Mouse (Mus musculus) bone marrow macrophage, adult 2 months (primary cell): ENCODE data around the gene Amotl1.

Experiments used
- CTCF ChIP-seq: IDR thresholded peaks from 2 replicates; pipeline ENCODE4 v1.5.1; 2012; ENCODE audit warnings: low read depth, mild to moderate bottlenecking, low read length, moderate library complexity
- POLR2A ChIP-seq: IDR thresholded peaks from 2 replicates; pipeline ENCODE4 v1.6.1; 2012; ENCODE audit warnings: mild to moderate bottlenecking, low read depth, low read length, borderline replicate concordance

DNA sequence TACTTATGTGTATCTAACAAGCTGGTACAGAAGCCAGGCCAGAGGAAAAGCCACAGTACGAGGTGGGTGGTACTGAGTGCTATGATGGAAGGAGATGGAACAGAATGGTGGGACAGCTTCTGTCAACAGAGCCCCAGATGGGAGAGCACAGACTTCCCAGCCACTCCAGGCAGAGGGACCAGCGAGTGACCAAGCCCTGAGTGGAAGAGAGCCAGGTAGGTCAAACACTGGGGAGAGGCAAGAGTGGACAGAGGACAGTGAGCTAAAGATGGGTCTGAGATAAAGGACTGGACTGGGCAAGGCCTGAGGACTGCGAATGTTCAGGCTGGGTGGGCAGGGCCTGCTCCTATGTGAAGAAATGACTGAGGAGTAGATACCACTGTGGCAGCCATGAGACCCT lies 23.5 kb upstream of the Amotl1 start:
- TF ChIP-seq POLR2A (no peak), CTCF (no peak)
